Mouse (Mus musculus) erythroblast, adult 5-6 weeks (primary cell): ENCODE results near the gene Tpr. TPM values are rescaled to one million over a fixed set of nuclear protein-coding genes. Genes with fewer than 3 reads are reported as not detected.

Experiments
- ATAC-seq: replicated peaks from 2 replicates; pipeline ENCODE4 v1.8.0; 2016; ENCODE audit warnings: moderate number of reproducible peaks, mild to moderate bottlenecking, moderate TSS enrichment, inconsistent platforms; ENCODE audit not compliant: poor library complexity, low FRiP score, severe bottlenecking
- total RNA-seq, 2 experiments: library from RNA; stranded (forward) in 1 of 2; stranded (reverse) in 1 of 2; fragments of 150-400 nt in 1 of 2; fragments of 200-764, 138-1000 nt in 1 of 2; gene quantifications; 2 replicates each; pipeline versions ENCODE4 v1.2.3 to v1.2.4; 2015 to 2017; ENCODE audit warnings: low replicate concordance in 2 of 2

The Tpr gene
- 101 and 231 TPM in 2 replicates for total RNA-seq (2015; ENCODE audit: low replicate concordance)
- 171 and 190 TPM in 2 replicates for total RNA-seq (2017; ENCODE audit: low replicate concordance)

DNA sequence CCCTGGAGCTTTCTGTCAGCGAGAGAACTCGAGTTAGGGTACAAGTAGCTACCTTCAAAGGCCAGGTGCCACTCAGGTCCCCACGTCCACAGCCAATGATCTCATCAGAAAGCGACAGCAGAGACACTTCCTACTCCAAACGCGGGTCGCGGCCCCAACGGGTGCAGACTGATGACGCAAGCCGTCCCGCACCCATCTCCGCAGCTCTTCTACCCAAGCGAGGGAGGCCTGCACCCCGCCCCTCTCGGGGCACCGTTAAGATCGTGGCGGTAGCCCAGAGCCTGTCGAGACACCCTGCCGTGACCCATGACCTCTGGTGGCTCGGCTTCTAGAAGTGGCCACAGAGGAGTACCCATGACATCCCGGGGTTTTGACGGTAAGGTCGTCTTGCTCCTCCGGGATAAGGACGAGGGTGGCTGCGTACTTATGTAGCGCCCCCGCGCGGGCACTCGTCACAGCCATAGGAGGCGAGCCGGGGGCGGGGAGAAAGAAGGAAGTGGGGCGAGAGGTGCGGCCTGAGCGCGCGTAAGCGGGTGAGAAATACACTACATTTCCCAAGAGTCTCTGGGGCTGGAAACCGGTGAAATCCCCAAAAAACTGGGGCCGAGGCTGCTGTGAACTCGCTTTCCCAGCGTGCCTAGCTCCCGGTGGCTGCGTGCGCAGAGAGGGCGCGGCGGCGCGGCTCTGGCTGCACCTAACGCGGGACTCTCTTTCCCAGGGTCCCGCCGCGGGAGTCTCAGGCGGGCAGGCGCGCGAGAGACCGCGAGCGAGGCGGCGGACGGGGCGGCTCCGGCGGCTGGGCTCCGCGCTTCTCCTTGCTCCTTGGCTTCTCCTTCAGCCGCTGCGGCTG is at the start of gene Tpr, which contains the start of gene Odr4:
Tpr (plus strand) TSS at position 201 of the 850 bp plus-strand sequence.
Odr4 (minus strand) TSS at position 443 of the 850 bp plus-strand sequence.
- peak; percentile 94 for ATAC-seq

DNA sequence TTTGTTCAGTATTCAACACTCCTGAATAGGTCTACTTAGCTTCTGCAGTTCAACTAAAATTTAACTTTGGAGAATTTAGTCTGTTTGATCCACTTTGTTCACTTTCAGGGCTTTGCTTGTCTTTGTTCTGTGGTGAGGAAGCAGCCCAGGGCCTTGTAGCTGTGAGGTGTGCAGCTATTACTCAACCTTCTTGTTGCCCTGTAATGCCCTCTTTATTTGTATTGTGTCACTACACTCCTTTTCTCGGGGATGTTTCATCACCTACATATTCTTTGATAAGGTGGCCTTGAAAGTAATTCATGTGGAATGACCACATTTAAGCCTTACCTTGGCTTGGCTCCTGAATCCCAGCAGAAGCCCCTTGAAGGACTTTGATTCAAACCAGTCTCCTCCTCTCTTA is 31.8 kb upstream of the Tpr start:
- ATAC-seq, result no peak

DNA sequence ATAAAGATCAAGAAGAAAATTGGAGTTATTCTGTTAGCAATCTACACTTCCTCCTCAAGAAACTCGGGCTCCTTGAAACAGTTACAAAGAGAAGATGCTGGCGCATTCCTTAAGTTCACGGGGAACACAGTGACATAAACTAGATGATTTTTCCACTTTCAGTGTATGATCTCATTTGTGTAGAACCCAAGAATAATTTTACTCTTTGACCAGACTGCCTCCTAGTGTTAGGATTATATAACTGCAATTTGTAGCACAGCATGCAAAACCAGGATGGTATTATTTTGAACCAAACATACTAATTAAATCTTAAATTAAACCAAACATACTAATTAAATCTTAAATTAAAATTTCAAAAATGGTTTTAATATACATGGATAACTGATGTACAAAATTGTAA is 19.7 kb upstream of the Tpr start:
- ATAC-seq, result 0 out of 2 replicates have a peak, but pooled peaks have one; percentile 46

DNA sequence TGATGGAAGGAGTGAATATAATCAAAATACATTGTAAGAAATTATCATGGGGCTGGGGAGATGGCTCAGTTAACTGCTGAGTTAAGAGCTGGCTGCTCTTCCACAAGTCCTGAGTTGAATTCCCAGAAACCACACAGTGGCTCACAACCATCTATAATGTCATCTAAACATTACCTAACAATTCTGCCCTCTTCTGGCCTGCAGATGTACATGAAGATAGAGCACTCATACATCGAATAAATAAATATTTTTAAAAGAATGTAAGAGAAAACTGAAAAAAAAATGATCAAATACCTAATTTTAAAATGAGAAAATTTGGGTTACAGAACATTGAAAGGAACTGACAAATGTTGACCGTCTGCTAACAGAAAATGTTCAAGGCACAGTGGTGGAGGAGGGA is 18.4 kb upstream of the Tpr start:
- no peak for ATAC-seq

DNA sequence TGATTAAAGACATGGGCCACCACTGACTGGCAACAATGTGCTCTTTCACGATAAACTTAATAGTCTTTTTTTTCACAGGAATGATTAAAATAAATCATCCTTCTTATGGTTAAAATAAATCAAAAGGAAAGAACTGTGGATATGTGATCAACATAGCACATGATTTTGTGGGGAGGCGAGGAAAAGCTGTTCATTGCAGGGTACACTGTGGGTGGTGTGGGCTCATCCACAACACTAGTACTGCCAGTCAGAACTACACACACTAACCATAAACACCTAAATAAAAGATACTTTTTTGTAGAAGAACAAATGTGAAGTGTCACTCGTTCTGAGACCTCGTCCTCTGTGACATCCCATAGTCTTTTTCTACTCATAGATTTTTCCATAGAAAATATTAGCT is 8.5 kb upstream of the Tpr start:
- no peak for ATAC-seq

DNA sequence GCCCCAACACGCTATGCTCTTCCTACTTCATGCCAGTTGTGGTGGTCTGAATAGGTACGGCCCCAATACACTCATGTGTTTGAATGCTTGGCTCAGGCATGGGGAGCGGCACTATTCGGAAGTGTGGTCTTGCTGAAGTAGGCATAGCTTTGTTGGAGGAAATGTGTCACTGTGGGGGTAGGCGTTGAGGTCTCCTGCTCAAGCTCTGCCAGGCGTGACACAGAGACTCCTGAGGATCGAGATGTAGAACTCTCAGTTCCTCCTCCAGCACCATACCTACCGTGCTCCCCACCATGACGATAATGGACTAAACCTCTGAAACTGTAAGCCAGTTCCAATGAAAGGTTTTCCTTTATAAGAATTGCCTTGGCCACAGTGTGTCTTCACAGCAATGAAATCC is 5.1 kb upstream of the Tpr start:
- ATAC-seq, result no peak

DNA sequence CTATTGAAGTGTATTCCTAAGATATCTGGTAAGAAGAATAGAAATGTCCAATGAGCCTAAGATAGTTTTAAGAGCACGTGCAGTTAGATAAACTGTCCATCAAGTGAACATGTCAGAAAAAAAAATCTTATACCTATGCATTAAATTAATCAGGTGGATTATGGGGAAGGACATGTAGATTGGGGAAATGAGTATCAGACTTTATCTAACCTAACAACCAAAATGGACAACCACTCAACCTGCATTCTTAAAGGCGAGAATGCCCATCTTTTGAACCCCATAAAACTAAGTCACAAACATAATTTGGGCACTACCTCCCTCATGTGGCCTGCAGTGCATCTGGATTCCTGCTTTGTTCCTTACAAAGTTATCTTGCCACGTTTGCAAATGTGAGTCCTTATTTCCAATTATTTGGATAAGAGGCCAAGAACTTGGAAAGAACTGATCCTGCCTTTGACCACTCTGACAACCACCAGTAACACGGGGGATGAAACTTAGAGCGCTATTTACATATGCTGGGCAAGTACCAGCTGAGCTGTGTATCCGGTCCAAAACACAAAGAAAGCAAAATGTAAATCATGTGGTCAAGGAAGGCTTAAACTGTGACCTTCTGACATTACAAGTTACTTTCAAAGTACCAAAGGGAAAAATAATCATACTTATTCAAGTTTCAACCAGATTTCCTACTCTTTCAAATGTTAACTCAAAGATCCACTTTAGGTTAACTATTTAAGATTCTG is 3.1 kb upstream of the Tpr start:
- no peak for ATAC-seq

DNA sequence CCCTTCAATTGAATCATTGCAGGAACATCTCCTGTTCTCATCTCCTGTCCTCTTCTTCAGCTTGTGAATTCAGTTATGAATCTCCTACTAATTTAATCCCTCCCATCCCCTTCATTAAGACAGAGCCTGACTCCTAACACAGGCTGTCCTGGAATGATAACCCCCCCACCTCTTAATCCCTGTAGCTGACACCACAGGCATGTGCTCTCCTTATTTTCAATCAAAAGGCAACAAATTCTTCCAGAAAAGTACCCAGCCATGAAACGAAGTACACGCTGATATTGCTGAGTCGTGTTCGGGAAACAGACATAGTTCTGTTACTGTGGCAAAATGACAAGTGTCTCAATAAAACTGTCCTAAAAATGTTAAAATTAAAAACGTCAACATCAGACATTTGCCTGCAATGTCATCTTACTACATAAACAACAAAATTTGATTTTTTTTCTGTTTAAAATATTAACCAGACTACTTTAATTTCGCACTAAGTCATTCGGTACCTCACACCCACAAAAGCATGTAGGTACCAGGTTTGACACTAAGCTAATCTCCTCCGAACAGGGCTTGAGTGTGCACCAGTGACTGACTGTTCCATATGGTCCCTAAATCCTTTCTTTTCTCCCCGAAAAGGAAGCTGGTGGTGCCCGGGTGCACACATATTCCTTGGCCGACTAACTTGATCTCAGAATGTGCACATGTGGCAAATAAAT is 554 bp upstream of the Tpr start:
- peak; percentile 35 for ATAC-seq

DNA sequence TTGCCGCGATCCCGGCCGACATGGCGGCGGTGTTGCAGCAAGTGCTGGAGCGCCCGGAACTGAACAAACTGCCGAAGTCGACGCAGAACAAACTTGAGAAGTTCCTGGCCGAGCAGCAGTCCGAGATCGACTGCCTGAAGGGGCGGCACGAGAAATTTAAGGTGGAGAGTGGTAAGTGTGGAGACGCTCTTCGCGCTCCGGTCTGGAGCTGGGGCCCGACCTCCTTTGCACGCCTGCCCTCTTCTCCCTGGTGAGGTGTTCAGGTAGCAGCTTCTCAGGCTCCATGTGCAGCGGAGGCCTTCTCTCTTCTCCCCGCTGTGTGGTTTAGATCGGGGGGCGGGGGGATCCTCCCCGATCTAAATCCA is 832 bp downstream of the Tpr start:
- ATAC-seq, result peak; percentile 33; the same call in 1 of the 2 replicates

DNA sequence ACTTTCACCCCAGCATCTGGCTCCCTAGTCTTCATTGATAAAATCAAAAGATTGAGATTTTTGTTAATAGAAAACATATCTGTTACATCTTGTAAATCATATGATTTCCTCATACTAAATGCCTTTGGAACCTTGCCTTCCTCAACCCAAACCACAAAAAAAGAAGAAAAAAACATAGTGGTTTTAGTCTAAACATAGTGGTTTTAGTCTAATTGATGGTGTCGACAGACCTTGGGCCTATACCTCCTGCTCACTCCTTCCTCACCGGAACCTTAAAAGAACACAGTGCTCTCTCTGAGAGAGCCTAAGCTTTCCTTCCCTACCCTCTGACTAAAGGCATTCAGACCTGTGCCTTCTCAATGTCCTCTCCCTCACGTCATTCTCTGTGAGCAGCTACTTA is 3.4 kb downstream of the Tpr start:
- ATAC-seq, result no peak

DNA sequence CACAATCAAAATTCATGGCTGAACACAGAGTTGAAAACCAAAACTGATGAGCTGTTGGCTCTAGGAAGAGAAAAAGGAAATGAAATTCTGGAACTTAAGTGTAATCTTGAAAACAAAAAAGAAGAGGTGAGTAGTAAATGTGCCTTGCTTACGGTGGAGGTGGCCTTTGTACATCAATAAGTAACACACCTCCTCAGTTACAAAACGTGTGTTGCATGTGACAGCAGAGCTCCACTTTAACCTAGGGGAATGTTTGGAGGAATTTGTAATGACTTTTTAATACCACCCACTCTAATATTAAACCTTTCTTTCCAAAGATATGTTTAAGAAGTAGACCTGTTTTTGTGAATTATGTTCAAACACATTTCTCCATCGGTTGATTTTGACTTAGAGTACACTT is 11.3 kb downstream of the Tpr start:
- ATAC-seq, result no peak

DNA sequence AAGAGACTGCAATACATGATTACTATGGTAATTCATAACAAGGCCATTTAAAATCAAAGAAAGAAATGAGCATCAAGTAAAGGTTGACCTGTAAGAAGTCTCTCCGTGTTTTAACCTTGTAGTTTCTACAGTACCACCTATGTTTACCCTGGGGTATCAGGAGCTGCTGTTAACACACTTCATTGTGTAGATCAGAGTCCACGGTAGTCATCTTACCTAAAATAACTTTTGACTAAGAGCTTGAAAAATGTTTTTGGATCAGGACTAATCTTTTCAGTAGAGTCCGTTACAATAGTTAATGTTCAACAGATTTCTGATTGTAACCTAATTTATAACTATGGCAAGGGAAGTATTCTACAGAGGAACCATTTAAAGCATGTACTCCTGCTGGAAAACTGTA is 11.9 kb downstream of the Tpr start:
- no peak for ATAC-seq

DNA sequence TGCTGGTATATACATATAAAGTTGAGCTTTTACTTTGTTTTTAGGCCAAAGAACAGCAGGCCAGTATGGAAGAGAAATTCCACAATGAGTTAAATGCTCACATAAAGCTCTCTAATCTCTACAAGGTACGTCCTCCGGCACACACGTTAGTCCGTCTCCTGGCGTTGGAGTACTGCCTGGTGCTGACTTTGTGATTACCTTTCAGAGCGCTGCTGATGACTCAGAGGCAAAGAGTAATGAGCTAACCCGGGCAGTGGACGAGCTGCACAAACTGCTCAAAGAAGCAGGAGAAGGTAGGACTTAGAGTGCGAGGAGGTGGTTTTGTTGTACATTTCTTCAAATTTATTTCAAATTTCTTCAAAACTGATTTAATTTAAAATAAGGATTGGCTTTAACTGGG is 14.6 kb downstream of the Tpr start:
- ATAC-seq, result no peak

DNA sequence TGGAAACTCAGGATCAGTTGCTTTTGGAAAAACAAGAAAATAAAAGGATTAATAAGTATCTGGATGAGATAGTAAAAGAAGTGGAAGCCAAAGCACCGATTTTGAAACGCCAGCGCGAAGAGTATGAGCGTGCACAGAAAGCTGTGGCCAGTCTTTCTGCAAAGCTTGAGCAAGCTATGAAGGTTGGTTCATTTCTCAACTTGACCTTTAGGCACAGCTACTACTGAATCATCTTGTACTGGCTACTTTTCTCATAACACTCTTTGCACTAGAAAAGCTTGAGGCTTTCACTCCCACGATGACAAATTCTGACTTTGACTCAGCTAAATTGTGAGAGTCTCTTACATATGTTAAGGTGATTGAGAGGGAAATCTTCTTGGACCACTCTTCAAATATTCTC is 17.4 kb downstream of the Tpr start:
- no peak for ATAC-seq

DNA sequence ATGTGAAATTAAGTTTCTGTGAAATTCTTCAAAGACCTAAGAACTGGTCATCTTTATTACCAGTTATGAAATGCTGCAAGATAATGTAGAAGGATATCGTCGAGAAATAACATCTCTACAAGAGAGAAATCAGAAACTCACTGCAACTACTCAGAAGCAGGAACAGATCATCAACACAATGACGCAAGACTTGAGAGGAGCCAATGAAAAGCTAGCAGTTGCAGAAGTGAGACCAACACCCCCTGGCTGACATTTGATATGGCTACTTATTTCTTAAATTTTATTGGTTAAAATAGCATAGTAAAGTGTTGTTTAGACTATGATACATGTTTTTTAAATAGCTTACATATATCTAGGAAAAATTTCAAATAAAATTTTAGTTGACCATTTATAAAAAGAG is 23.4 kb downstream of the Tpr start:
- no peak for ATAC-seq

DNA sequence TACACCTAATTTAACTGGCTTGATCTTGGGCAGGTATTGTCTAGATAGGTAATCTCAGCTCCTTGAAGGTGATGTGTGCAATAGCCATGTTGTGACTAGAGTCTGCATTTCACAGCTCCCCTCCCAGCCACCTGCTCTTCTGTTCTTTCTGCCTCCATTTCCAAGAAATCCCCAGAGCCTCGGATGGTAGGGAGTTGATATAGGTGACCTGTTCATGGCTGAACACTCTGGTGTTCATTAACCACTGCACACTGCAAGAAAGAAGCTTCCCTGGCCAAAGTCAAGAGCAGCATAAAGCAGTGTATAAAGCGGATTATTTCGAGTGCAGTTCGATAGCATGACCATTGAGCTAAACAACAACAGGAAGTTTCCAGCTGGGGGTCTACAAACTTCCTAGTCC is 25.8 kb downstream of the Tpr start:
- no peak for ATAC-seq

DNA sequence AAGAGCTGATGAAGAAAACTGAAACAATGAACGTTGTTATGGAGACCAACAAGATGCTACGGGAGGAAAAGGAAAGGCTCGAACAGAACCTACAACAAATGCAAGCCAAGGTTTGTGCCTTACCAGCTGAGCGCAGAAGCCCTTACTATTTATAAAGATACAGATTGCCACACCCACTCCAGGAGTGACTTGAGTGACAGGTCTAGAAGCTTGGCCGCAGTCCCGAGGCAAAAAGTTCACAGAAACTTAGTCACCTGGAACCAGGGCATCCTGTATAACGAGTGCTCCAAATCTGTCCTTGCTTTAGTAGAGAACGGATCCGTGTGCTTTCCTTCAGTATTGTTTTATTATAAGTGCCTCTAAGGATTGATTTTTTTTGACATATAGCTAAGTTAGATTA is 33.0 kb downstream of the Tpr start:
- ATAC-seq, result no peak

DNA sequence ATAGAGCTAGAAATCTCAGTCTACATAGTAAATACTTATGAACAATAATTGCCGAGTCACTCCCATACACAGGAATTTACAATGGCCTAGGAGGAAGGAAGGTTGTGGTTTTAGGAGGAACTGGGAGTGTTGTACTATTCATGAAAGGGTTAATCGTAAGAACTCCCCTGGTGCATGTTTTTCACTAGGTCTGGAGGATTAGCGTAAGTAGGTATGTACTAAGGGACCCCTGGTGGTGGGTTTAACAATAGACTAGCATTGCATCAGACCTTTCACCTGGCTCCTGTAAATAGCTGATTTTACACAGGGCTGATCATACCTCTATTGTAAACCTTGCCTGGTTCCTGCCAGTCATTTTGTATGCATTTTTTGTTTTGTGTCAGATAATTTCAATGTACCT is 33.6 kb downstream of the Tpr start:
- no peak for ATAC-seq

DNA sequence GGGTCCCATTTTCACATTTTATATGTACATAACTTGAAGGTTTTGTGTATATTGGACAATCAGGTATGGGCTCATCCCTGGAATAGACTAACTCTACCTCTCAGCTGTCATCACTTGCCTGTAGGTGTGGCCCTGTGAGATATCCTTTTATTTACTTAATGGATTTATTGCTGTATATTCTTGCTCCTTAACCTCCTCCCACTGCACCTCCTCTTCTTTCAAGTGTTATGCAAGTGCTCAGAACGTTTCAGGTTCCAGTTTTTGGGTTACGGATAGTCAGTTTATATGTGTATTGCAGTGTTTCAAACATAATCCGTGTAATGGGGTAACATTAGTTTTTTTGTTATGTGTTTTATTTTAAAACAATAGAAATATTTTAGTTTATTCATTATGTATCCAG is 46.0 kb downstream of the Tpr start:
- ATAC-seq, result no peak

DNA sequence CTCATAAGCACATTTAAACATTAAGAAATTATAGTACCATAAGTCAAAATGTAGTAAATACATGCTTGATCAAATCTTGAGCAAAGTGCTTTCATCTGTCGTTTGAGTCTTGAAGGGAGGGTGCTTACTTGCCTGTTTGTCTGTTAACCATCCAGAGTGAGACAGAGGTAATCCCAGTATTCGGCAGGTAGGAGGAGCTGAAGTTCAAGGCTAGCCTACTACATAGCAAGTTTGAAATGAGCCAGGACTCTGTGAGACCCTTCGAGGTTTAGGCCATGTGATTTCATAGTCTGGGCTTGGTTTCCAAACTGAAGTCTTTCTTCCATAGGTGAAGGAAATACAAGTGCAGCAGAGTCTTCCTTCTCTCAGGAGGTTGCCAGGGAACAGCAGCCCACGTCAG is 49.1 kb downstream of the Tpr start:
- ATAC-seq, result no peak

DNA sequence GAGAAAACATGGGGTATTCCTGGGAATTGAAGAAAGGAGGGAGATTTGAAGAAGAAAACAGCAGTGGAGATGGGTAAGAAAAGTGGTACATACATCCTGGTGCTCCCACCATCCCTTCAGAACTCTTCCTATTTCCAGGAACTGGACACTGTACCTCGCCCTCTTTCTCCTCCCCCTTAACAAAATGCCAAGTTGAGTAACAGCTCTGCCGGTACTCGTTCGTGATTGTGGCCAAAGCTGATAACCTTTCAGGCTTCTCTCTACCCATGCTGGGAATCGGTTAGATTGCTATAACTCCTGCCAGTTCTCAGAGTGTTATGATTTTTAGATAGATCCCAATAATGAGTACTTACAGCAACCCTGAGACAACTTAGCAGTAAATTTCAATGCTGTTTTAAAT is 66.3 kb downstream of the Tpr start:
- no peak for ATAC-seq
